Mouse (Mus musculus) lung, embryonic 16.5 days (tissue): ENCODE measurements around the gene Kcnd3. TPM values are rescaled to one million over a fixed set of nuclear protein-coding genes. Genes with fewer than 3 reads are reported as not detected.

Experiments used
- ATAC-seq: fragments of 200-750 bp; cut with Nextera tagmentation; 2 replicates; pipeline ENCODE4 v1.8.0; 2017; ENCODE audit warnings: low read depth, mild to moderate bottlenecking, moderate library complexity
- H3K27ac ChIP-seq: fragments of 300-500 bp; sonication (generic); 2 replicates; pipeline ENCODE4 v1.5.1; 2014; ENCODE audit warnings: mild to moderate bottlenecking, control low read depth, low read length
- H3K27me3 ChIP-seq: fragments of 300-500 bp; sonication (generic); 2 replicates; pipeline ENCODE4 v1.6.1; 2014; ENCODE audit warnings: low read depth, low read length, mixed read lengths; ENCODE audit not compliant: control insufficient read depth, insufficient read depth
- H3K36me3 ChIP-seq: fragments of 300-500 bp; sonication (generic); 2 replicates; pipeline ENCODE4 v1.6.1; 2014; ENCODE audit warnings: low read length; ENCODE audit not compliant: control insufficient read depth, insufficient read depth
- H3K4me1 ChIP-seq: fragments of 300-500 bp; sonication (generic); replicated peaks from 2 replicates; pipeline ENCODE4 v1.6.1; 2014; ENCODE audit warnings: low read length, mixed read lengths; ENCODE audit not compliant: control insufficient read depth, insufficient read depth
- H3K4me2 ChIP-seq: fragments of 300-500 bp; sonication (generic); 2 replicates; pipeline ENCODE4 v1.6.1; 2014; ENCODE audit warnings: low read depth, low read length, control low read depth
- H3K4me3 ChIP-seq: fragments of 300-500 bp; sonication (generic); 2 replicates; pipeline ENCODE4 v1.5.1; 2014; ENCODE audit warnings: mild to moderate bottlenecking, low read length, control low read depth
- H3K9ac ChIP-seq: fragments of 300-500 bp; sonication (generic); 2 replicates; pipeline ENCODE4 v1.6.1; 2014; ENCODE audit warnings: low read length, control low read depth
- H3K9me3 ChIP-seq: fragments of 300-500 bp; sonication (generic); 2 replicates; pipeline ENCODE4 v1.6.1; 2016; ENCODE audit warnings: low read length; ENCODE audit not compliant: control insufficient read depth
- WGBS: fragments of 180-500 bp; shearing (Covaris S2); extraction: QIAGEN DNeasy Blood & Tissue Kit; methylation state at CpG from one replicate; pipeline ENCODE4 v1.1.7; 2014; 5-methylcytosine and 5-hydroxymethylcytosine counted together
- polyA plus RNA-seq: library from polyadenylated mRNA; unstranded; fragments of >200 nt; fragmentation: Nextera tagmentation; extraction: Ambion mirVana; gene quantifications from 2 replicates; pipeline ENCODE4 v1.2.1, GENCODE M21; 2015

Kcnd3 gene
- polyA plus RNA-seq, 1 experiment from 2014 or later: 0.26 TPM

DNA sequence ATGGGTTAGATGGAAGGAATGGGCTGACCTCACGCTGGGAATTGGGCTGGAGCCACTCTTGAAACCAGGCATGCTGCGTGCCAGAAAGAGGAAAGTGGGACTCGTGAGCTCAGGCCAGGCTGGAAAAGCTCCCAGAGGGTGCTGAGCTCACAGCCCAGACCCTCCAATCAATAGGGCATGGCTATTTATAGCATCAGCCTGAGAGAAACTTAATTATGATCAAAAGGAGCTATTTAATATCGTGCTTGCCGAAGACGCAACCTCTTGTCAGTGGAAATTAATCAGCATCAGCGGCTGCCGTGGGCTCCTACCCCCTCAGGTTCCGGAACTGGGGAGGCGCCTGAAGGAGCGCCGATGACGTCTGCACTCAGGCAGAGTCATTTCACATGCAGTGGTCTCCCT lies 31.5 kb downstream of the Kcnd3 start:
- H3K27ac ChIP-seq: no peak overlapping the region
- no peaks in the 10 kb centered on the region for H3K4me1 ChIP-seq
- no peaks in the 10 kb centered on the region for H3K36me3 ChIP-seq
- no peaks in the 10 kb centered on the region for H3K9me3 ChIP-seq
- H3K4me2 ChIP-seq: no peak overlapping the region
- 63% methylated on average over 13 of the region's 13 CpGs for WGBS
- H3K9ac ChIP-seq: no peak overlapping the region
- ATAC-seq: no peak
- H3K4me3 ChIP-seq: no peak overlapping the region
- H3K27me3 ChIP-seq: no peaks in the 10 kb centered on the region; the same call in 1 of the 2 replicates

DNA sequence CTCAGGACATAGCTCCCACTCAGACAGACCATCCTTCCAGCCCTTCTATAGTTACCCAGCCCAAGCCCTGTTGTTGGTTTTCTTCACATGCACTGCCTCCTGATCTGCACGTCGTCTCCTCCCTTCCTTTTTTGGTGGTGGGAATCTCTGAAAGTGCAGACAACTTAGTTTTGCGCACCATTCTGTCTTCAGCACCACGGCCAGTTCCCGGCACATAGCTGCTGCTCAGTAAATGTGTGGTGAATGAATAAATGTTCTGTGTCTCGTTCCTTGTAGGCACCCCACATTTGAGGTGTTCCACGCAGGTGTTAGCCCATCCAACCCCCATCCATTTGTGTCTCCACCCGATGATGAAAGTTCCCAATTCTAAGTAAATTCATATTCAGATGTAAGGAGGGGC lies 35.0 kb downstream of the Kcnd3 start:
- no peak for ATAC-seq
- Histone ChIP-seq H3K27ac (no peak overlapping the region), H3K9me3 (no peaks in the 10 kb centered on the region), H3K4me1 (no peaks in the 10 kb centered on the region), H3K36me3 (no peaks in the 10 kb centered on the region), H3K4me2 (no peak overlapping the region), H3K9ac (no peak overlapping the region), H3K27me3 (no peaks in the 10 kb centered on the region; the same call in 1 of the 2 replicates), H3K4me3 (no peak overlapping the region)
- 37% methylated on average over 8 of the region's 8 CpGs for WGBS

DNA sequence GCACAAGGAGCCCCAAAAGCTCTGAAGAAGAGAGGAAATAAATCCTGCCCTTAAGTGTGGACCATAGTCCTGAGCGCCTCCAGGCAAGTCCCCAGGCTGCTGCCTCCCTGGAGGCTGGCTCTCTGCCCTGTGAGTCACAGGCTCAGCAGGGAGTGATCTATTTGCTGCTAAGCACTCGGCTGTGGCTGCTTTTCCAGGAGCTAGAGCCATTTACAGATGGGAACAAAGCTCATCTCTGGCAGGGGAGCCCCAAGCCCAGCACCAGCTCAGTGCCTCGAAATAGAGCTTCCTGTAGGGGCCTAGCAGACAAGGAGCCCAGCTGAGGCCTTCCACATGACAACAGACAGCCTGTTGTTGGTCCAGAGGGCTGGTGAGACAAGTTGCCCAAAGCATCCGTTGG lies 37.5 kb downstream of the Kcnd3 start:
- WGBS: 21% methylated on average over 4 of the region's 4 CpGs
- Histone ChIP-seq H3K27me3 (no peaks in the 10 kb centered on the region), H3K4me3 (no peak overlapping the region), H3K36me3 (no peaks in the 10 kb centered on the region), H3K9ac (no peak overlapping the region), H3K9me3 (no peaks in the 10 kb centered on the region), H3K4me1 (no peaks in the 10 kb centered on the region), H3K27ac (no peak overlapping the region), H3K4me2 (no peak overlapping the region)
- no peak for ATAC-seq

DNA sequence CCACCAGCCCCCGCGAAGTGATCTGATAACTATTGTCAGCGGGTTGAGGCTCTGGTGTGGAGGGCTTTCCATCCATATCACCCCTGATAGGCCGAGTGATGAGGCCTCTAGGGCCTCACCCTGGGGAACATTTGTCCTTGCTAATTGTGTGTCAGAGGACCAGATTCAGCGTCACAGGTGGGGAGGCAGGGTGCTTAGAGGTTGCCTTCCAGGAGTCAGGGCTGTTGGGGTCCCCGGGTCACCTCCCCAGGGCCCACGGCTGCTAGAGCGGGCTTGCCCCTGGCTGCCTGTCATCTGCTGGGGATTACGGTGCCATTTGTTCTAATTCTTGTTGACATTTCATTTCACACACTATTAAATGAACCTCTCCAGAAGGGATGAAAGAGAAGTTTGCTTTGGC lies 42.8 kb downstream of the Kcnd3 start:
- 32% methylated on average over 9 of the region's 9 CpGs for WGBS
- ATAC-seq: no peak
- no peak overlapping the region for H3K4me3 ChIP-seq
- H3K27ac ChIP-seq: no peak overlapping the region
- H3K4me2 ChIP-seq: no peak overlapping the region
- H3K9ac ChIP-seq: no peak overlapping the region
- H3K4me1 ChIP-seq: no peaks in the 10 kb centered on the region
- H3K36me3 ChIP-seq: no peaks in the 10 kb centered on the region
- no peaks in the 10 kb centered on the region for H3K9me3 ChIP-seq
- no peaks in the 10 kb centered on the region for H3K27me3 ChIP-seq

DNA sequence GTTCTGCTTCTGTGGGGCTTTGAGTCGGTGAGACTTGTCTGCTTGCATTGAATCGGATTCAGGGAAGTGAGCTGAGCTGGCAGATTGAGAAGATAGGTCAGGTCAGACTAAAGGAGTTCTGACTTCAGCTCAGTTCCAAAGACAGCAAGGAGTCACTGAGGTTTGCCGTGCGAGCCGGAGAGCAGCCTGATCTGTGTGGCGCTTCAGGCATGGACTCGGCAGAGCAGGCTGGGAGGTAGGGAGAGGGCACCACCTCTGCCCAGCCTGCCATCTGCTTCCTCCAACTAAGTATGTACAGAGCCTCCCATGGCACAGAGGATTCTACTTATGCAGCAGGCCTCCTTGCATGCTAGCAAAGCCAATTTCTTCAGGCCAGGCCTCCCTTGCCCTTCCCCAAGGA lies 44.1 kb downstream of the Kcnd3 start:
- Histone ChIP-seq H3K9me3 (no peaks in the 10 kb centered on the region), H3K4me2 (no peak overlapping the region), H3K4me3 (no peak overlapping the region), H3K9ac (no peak overlapping the region), H3K27me3 (no peaks in the 10 kb centered on the region), H3K27ac (no peak overlapping the region), H3K4me1 (no peaks in the 10 kb centered on the region), H3K36me3 (no peaks in the 10 kb centered on the region)
- ATAC-seq: no peak
- WGBS: 80% methylated on average over 7 of the region's 7 CpGs

DNA sequence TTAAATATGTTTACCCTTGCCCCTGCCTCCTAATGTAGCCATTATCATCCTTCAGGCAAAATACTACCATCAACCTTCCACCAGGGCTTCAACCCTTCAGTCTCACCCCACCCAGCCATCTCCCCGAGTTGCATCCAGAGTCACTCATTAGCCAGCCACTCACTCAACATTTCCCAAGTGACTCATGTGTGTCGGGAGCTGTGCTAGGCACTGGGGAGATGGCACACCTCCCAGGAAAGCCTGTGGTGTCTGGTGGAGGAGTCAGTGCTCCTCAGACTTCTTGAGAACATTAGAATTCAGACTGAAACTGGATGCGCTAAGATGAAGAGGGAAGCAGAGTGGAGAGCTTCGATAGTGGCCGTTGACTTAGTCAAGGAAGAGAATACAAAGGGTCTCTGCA lies 44.8 kb downstream of the Kcnd3 start:
- ATAC-seq: no peak
- H3K9me3 ChIP-seq: no peaks in the 10 kb centered on the region
- H3K4me2 ChIP-seq: no peak overlapping the region
- H3K36me3 ChIP-seq: no peaks in the 10 kb centered on the region
- 83% methylated on average over 5 of the region's 5 CpGs for WGBS
- H3K27ac ChIP-seq: no peak overlapping the region
- H3K9ac ChIP-seq: no peak overlapping the region
- no peaks in the 10 kb centered on the region for H3K27me3 ChIP-seq
- H3K4me1 ChIP-seq: no peaks in the 10 kb centered on the region
- H3K4me3 ChIP-seq: no peak overlapping the region

DNA sequence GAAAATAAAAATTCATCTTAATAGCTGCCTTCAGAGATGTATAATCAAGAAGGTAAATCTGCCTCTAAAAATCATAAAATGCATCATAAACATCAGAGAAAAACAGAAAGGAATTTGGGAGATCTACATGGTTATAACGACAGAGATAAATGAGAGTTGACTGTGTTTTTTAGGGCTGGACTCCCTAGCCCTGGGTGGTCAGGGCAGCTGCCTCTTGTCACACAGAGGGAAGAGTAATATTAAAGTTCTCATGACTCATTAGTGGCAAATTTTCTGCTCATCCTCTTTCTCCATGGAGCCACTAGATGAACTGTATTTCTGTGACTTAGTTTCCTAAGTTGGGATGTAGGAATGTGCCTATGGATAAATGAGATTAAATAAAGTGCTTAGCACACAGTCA lies 48.9 kb downstream of the Kcnd3 start:
- H3K9ac ChIP-seq: no peak overlapping the region
- H3K4me1 ChIP-seq: no peaks in the 10 kb centered on the region; the same call in 1 of the 2 replicates
- no peaks in the 10 kb centered on the region for H3K9me3 ChIP-seq
- ATAC-seq: no peak
- no peaks in the 10 kb centered on the region for H3K36me3 ChIP-seq
- H3K4me2 ChIP-seq: no peak overlapping the region
- H3K27ac ChIP-seq: no peak overlapping the region
- no peaks in the 10 kb centered on the region for H3K27me3 ChIP-seq
- H3K4me3 ChIP-seq: no peak overlapping the region
- WGBS: 75% methylated on average over 1 of the region's 1 CpGs

DNA sequence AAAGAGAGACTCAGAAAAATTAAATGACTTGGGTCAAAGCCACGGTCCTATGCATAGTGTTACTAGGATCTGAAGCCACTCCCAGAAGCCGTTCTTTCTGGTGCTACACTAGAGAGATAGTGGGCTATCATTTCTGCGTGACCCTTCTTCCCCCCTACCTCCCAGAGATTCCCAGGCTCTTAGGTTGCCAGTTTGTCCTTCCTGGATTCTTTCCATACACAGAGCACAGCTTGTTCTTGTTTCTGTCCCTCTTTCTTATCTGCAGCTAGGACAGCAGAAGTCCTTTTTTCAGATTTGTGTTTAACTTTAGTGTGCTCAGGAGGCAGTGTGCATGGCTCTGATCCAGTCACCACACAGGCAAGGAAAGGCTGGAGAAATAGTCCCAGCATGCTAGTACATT lies 52.1 kb downstream of the Kcnd3 start:
- 36% methylated on average over 3 of the region's 3 CpGs for WGBS
- H3K9me3 ChIP-seq: no peaks in the 10 kb centered on the region
- H3K27me3 ChIP-seq: no peaks in the 10 kb centered on the region
- H3K9ac ChIP-seq: no peak overlapping the region
- no peak; the same call in 1 of the 2 replicates for ATAC-seq
- H3K4me3 ChIP-seq: no peak overlapping the region
- no peaks in the 10 kb centered on the region for H3K36me3 ChIP-seq
- H3K4me2 ChIP-seq: no peak overlapping the region
- H3K4me1 ChIP-seq: no peaks in the 10 kb centered on the region; the same call in 1 of the 2 replicates
- H3K27ac ChIP-seq: no peak overlapping the region

DNA sequence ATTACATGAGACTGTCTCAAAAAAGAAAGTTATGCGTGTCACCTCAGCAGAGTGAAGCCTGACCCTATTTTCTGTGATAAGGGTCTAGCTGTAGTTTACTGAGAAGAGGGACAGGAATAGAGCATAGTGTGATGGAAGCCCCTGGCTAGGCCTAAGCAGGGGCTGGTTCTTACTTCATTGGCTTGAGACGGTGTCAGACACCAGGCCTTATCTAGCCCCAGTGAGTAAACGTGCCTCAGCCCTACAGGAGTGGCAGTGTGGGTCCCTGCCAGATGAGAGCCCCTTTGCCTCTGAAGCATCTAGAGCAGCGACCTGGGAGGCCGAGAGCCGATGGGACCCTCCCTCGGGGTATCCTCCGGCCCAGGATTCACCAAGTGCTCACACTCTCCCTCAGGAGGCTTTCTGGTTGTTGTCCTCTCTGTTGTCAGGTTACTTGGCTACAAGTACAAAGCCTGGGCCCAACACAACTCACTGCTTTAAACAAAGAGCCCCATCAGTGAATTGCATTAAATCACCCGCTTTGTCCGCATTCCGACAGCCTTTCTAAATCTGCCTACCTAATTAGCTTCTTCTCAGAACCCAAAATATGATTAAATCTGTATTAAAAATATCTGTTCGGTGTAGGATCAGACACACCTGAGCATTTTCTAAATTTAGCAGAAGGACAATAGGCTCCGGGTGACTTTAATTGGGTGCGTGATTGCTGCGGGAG lies 53.2 kb downstream of the Kcnd3 start:
- Histone ChIP-seq H3K4me2 (no peak overlapping the region), H3K27me3 (no peaks in the 10 kb centered on the region), H3K4me1 (no peaks in the 10 kb centered on the region; the same call in 1 of the 2 replicates), H3K4me3 (no peak overlapping the region), H3K9ac (no peak overlapping the region), H3K36me3 (no peaks in the 10 kb centered on the region), H3K27ac (no peak overlapping the region), H3K9me3 (no peaks in the 10 kb centered on the region)
- WGBS: 73% methylated on average over 15 of the region's 15 CpGs
- no peak for ATAC-seq

DNA sequence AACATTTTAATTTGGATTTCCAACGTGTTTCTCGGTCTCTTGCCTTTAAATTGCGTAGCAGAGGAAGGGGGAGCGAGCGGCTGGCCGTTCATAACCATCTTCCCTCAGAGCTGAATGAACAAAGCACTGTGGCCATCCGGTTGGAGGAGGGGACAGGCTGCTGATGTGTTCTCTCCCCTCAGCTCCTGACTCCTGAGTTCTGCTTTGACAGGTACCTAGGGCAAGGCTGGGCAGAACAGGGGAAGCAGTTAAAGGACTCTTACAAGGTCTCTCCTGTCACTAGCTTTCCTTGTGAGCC lies 53.7 kb downstream of the Kcnd3 start:
- Histone ChIP-seq H3K36me3 (no peaks in the 10 kb centered on the region), H3K9ac (no peak overlapping the region), H3K4me2 (no peak overlapping the region), H3K27me3 (no peaks in the 10 kb centered on the region), H3K4me1 (no peaks in the 10 kb centered on the region; the same call in 1 of the 2 replicates), H3K4me3 (no peak overlapping the region), H3K9me3 (no peaks in the 10 kb centered on the region), H3K27ac (no peak overlapping the region)
- 75% methylated on average over 7 of the region's 7 CpGs for WGBS
- no peak for ATAC-seq
